Mouse (Mus musculus): Measurements from ENCODE around the gene Stx8. TPM values are rescaled to one million over a fixed set of nuclear protein-coding genes. Genes with fewer than 3 reads are reported as not detected.
A peak's percentile ranks its signal among the peaks of the same experiment; 100 is the strongest.

The Stx8 gene
- polyA plus RNA-seq, 1 experiment from 2014 or later, result 59.4 TPM

DNA sequence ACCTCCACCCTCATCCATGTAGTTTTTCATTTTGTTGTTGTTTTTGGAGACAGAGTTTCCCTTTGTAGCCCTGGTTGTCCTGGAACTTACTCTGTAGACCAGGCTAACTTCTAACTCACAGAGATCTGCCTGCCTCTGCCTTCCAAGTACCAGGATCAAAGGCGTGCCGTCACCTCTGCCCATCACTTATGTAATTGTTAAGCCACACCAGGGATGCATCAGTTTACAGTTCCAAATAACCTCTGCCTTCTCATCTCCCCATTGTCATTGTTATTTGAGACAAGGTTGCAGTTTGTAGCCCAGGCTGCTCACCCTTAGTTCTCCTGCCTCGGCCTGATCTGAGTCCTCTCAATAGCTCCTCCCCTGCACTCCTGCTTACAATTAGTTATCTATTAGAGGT, 33.8 kb upstream of the Stx8 start:
- Histone ChIP-seq H3K27ac (no peak overlapping the region), H3K36me3 (no peaks in the 10 kb centered on the region), H3K4me1 (no peaks in the 10 kb centered on the region), H3K9me3 (no peaks in the 10 kb centered on the region), H3K4me3 (no peak overlapping the region), H3K27me3 (0 out of 2 replicates have a peak, but pooled peaks cover 2% of the 10 kb centered on the region), H3K9ac (no peak overlapping the region), H3K4me2 (replicated peaks) (no peak overlapping the region)
- WGBS, result 95% methylated on average over 3 of the region's 3 CpGs
- ATAC-seq (ENCODE audit: low FRiP score, low read depth), result no peak

DNA sequence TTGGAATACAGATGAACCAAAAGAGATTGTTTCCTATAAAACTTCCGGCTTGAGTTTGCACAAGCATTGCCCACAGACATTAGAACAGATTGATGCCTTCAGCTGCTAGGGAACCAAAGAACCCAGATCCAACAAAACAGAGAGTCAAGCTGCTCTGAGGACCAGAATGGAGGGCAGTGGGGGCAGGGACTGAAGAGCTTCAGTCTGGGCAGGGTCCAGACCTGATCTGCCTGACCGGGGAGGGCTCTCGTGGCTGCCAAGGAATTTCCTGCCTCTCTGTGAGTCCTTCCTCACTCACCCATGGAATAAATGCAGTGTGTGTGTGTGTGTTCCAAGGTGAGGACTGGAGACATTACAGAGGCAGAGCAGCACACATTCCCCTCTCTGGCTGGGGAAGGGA, 17.8 kb upstream of the Stx8 start:
- Histone ChIP-seq H3K9ac (no peak overlapping the region), H3K4me2 (replicated peaks) (no peak overlapping the region), H3K9me3 (no peaks in the 10 kb centered on the region), H3K4me3 (no peak overlapping the region), H3K4me1 (peaks cover 5% of the 10 kb centered on the region), H3K36me3 (no peaks in the 10 kb centered on the region), H3K27me3 (no peaks in the 10 kb centered on the region), H3K27ac (no peak overlapping the region)
- WGBS, result 56% methylated on average over 3 of the region's 3 CpGs
- ATAC-seq (ENCODE audit: low FRiP score, low read depth), result no peak

DNA sequence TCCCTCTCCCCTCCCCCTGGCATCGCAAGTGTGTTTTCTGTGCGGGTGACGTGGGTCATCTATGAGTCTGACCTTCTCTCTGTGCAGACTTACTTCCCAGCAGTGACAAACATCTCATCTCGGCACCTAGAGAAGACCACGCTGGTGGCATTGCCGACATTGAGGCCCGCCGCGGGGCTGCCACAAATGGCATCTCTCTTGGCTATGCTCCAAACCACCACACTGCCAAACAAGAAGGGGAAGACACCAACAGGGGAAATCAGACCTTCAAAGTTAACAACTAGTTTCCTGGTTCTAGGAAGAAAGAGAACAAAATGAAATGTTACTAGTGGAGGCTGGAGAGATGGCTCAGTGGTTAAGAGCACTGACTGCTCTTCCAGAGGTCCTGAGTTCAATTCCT, 16.5 kb upstream of the Stx8 start:
- H3K4me3 ChIP-seq, result no peak overlapping the region
- H3K9me3 ChIP-seq, result no peaks in the 10 kb centered on the region
- WGBS, result 89% methylated on average over 9 of the region's 9 CpGs
- peaks cover 5% of the 10 kb centered on the region for H3K4me1 ChIP-seq
- H3K27me3 ChIP-seq, result no peaks in the 10 kb centered on the region
- H3K27ac ChIP-seq, result no peak overlapping the region
- H3K9ac ChIP-seq, result no peak overlapping the region
- no peak overlapping the region for H3K4me2 ChIP-seq (replicated peaks)
- ATAC-seq (ENCODE audit: low FRiP score, low read depth), result no peak
- H3K36me3 ChIP-seq, result no peaks in the 10 kb centered on the region

DNA sequence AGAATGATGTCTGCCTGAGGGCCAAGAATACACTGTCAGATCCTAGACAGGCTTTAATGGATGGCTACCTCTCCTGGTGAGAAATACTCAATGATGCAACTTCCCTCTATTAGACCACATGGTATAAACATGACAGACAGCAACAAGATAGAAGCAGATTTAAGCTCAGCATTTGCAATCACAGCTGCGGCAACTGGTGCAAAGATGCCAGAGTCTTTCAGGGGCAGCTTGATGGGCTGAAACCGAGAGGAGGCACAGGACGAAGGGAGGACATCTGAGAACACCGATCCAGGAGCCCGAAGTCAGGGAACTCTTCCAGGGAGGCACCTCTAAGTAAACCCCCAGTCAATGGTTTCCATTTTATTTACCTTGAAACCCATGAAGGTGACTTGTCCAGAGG, 12.4 kb upstream of the Stx8 start:
- no peak overlapping the region for H3K4me3 ChIP-seq
- H3K4me1 ChIP-seq, result peaks cover 4% of the 10 kb centered on the region
- WGBS, result 78% methylated on average over 5 of the region's 5 CpGs
- no peak overlapping the region for H3K9ac ChIP-seq
- no peak overlapping the region for H3K4me2 ChIP-seq (replicated peaks)
- H3K27ac ChIP-seq, result no peak overlapping the region
- no peaks in the 10 kb centered on the region for H3K9me3 ChIP-seq
- no peaks in the 10 kb centered on the region for H3K27me3 ChIP-seq
- no peaks in the 10 kb centered on the region for H3K36me3 ChIP-seq
- ATAC-seq (ENCODE audit: low FRiP score, low read depth), result no peak

DNA sequence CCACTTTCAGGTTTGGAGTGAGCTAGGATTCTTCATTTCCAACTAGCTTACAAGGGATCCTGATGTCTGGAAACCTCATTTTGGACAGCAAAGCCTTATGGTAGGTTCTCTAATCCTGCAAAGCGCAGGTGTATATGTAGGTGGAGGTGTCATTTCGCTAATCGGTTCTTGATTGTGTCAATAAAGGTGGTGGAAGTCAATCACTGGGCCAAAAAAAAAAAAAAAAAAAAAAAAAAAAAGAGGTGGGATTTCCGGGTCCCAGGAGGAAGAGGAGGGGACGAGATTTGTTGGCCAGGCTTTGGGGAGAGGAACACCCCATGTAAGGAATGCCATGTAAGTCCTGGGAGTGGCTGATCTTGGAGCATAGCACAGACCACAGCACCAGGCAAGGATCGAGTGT, 11.6 kb upstream of the Stx8 start:
- no peaks in the 10 kb centered on the region for H3K9me3 ChIP-seq
- no peaks in the 10 kb centered on the region for H3K27me3 ChIP-seq
- no peak overlapping the region for H3K9ac ChIP-seq
- no peaks in the 10 kb centered on the region for H3K4me1 ChIP-seq
- 81% methylated on average over 6 of the region's 6 CpGs for WGBS
- H3K4me2 ChIP-seq (replicated peaks), result no peak overlapping the region
- ATAC-seq (ENCODE audit: low FRiP score, low read depth), result no peak
- no peak overlapping the region for H3K4me3 ChIP-seq
- no peak overlapping the region for H3K27ac ChIP-seq
- H3K36me3 ChIP-seq, result no peaks in the 10 kb centered on the region

DNA sequence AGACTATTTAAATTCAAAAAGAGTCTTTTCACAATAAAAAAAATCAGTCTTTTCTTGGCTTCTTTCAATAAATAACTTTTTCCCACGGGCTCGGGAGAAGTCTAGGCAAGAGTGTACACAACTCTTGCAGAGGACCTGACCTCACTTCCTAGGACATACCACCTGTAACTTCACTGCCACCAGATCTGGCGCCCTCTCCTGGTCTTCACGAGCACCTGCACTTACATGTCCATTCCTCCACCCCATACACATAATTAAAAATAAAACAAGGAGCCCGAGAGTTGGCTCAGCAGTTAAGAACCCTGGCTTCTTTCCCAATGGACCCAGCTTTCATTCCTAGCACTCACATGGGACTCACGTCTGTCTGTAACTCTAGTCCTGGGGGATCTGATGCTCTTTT, 1.9 kb upstream of the Stx8 start:
- Histone ChIP-seq H3K4me3 (no peak overlapping the region), H3K4me1 (peaks cover 21% of the 10 kb centered on the region), H3K27me3 (no peaks in the 10 kb centered on the region), H3K4me2 (replicated peaks) (no peak overlapping the region), H3K36me3 (no peaks in the 10 kb centered on the region), H3K27ac (no peak overlapping the region), H3K9ac (no peak overlapping the region), H3K9me3 (no peaks in the 10 kb centered on the region)
- WGBS, result 72% methylated on average over 6 of the region's 6 CpGs
- no peak for ATAC-seq (ENCODE audit: low FRiP score, low read depth)

DNA sequence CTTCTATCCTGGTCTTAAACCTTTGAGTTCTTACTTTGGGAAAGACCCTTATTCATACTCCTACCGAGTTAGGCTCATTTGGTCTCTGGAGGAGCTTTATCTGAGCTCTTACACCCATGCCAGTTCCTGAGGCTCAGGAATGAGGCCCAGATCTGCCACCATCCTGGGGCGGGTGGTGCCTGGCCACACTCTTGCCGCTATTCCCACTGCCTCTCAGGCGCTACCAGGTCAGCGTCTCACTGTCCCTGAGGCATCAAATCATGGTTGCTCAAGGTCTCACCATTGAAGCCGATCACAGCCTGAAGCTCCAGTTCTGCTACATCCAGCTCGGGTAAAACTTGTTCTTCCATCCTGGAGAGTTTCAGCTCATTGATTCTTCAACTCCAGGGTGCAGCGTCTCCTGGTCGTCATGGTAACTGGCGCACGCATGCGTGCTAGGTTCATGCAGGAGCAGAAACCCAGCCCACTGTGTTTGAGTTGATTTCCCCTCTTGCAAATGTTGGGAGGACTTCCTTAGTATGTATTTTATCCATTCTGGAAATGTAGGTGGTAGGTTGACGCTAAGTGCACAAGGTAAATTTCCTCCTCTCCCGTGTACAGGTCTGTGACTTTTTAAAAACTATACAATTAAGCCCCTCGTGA, 630 bp upstream of the Stx8 start, which contains the start of gene Cfap52:
TSS of gene Cfap52 (minus strand) at position 410 of the 642 bp plus-strand sequence.
- peak within 1 kb of the TSS; percentile 88 for H3K9ac ChIP-seq
- peak within 1 kb of the TSS; percentile 22; the same call in 1 of the 2 replicates for H3K27ac ChIP-seq
- H3K36me3 ChIP-seq, result peaks cover 6% of the 10 kb centered on the region
- H3K4me2 ChIP-seq (replicated peaks), result peak within 1 kb of the TSS; percentile 90
- H3K9me3 ChIP-seq, result no peaks in the 10 kb centered on the region
- H3K27me3 ChIP-seq, result no peaks in the 10 kb centered on the region
- H3K4me3 ChIP-seq, result peak within 1 kb of the TSS; percentile 87
- no peak for ATAC-seq (ENCODE audit: low FRiP score, low read depth)
- WGBS, result 6% methylated on average over 15 of the region's 15 CpGs
- H3K4me1 ChIP-seq, result peaks cover 21% of the 10 kb centered on the region

DNA sequence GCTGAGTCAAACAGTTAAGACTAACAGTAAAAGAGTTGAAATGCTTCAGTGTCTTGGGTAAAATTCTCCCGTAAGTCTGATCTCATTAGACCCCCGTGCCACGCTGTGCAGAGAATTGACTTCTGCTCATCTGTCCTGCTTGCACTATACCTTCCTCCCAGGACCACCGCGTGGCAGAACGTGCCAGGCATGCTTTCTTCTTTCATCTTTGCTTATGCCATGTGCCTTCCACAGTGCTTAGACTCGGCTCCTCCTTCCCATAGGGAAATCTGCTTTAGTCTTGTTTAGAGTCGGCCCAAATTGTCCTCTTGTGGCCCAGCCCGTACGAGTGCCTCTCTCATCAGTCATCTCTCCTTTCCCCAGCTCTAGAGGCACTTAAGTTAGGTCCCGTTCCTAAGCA, 1.8 kb downstream of the Stx8 start:
- Histone ChIP-seq H3K36me3 (peaks cover 16% of the 10 kb centered on the region), H3K4me3 (0 out of 2 replicates have a peak overlapping the region, but pooled peaks have one; percentile 87), H3K27me3 (no peaks in the 10 kb centered on the region), H3K9ac (no peak overlapping the region), H3K9me3 (no peaks in the 10 kb centered on the region), H3K4me2 (replicated peaks) (peak overlapping the region; percentile 90; the same call in 1 of the 2 replicates), H3K4me1 (peaks cover 21% of the 10 kb centered on the region), H3K27ac (no peak overlapping the region)
- ATAC-seq (ENCODE audit: low FRiP score, low read depth), result no peak
- WGBS, result 75% methylated on average over 11 of the region's 11 CpGs

DNA sequence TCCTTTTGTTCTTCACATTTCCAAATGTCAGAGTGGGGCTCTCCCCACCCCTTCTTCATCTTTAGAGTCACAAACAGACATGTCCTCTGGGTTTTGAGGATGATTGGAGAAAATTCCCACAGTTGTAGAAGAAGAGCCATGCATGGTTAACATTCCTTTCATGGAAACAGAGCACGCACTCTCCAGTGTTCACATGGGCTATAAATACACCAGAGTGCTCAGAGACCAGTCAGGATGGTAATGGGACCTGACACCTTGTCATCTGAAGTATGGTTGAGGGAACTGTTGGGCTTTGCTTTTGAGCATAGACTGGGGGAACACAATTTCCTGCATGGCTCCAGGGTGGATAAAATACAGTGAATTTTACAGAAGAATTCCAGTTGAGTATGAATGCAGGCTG, 6.6 kb downstream of the Stx8 start:
- Histone ChIP-seq H3K4me2 (replicated peaks) (no peak overlapping the region), H3K36me3 (peaks cover 28% of the 10 kb centered on the region), H3K4me3 (no peak overlapping the region), H3K27ac (no peak overlapping the region), H3K9ac (no peak overlapping the region), H3K27me3 (no peaks in the 10 kb centered on the region), H3K4me1 (0 out of 2 replicates have a peak, but pooled peaks cover 4% of the 10 kb centered on the region), H3K9me3 (no peaks in the 10 kb centered on the region)
- ATAC-seq (ENCODE audit: low FRiP score, low read depth), result no peak
- WGBS, result 64% methylated on average over 1 of the region's 1 CpGs

DNA sequence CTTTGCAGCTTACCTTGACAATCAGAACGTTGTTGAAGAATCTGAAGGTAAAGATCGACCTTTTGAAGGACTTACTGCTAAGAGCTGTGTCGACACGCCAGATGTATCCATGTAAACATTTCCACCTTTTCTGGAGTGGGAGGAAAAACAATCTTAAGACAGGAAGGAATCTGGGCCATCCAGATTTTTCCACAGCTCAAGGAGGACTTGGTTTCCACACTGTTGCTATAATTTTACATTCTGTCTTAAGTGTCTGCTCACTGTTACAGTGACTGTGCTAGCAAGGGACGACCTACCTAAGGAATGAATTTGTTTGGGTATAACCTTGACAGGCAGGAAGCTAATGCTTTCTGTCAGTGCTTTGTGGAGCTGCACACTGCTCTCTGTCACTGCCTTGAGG, 7.2 kb downstream of the Stx8 start:
- no peaks in the 10 kb centered on the region for H3K9me3 ChIP-seq
- no peaks in the 10 kb centered on the region for H3K4me1 ChIP-seq
- H3K27ac ChIP-seq, result no peak overlapping the region
- no peak for ATAC-seq (ENCODE audit: low FRiP score, low read depth)
- WGBS, result 83% methylated on average over 5 of the region's 5 CpGs
- H3K36me3 ChIP-seq, result peaks cover 28% of the 10 kb centered on the region
- no peak overlapping the region for H3K4me2 ChIP-seq (replicated peaks)
- no peak overlapping the region for H3K9ac ChIP-seq
- H3K27me3 ChIP-seq, result no peaks in the 10 kb centered on the region
- H3K4me3 ChIP-seq, result no peak overlapping the region

DNA sequence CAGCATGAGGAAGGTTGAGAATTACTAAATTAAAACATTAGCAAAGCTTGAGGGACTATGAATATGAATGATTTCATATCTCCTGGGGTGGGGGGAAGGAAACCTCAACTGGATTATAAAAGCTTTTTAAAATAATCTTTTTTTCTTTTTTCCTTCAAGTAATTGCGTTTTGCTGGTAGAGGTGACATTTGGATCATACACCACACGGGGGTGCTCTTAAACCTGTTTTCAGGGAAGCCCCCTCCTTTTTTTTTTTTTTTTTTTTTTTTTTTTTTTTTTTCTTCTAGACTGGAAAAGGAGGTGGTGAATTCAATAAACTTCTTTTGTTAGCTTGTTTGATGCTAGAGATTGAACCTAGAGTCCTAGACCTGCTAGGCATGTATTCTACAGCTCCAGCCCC, 9.3 kb downstream of the Stx8 start:
- H3K9me3 ChIP-seq, result no peaks in the 10 kb centered on the region

DNA sequence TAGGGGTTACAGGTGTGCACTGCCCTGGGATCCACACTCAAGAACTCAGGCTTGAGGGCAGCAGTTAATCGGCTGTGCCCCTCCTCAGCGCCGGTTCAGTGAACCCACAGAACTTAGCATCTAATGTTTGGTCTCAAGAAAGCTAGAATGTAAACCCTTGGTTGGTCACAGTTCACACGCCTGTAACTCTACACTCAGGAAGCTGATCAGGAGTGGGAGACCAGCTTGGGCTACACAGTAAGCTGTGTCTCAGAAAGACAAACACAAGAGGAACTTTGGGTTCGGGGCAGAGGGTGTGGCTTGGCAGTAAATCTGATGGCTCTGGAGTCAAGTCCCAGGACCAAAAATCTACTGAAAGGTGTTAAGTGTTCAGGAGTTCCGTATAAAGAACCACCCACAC, 17.6 kb downstream of the Stx8 start:
- H3K36me3 ChIP-seq, result peaks cover 4% of the 10 kb centered on the region; the same call in 1 of the 2 replicates
- no peak overlapping the region for H3K4me3 ChIP-seq
- H3K4me2 ChIP-seq (replicated peaks), result no peak overlapping the region
- H3K9ac ChIP-seq, result no peak overlapping the region
- 83% methylated on average over 6 of the region's 6 CpGs for WGBS
- H3K27ac ChIP-seq, result no peak overlapping the region
- no peak for ATAC-seq (ENCODE audit: low FRiP score, low read depth)
- H3K9me3 ChIP-seq, result no peaks in the 10 kb centered on the region
- H3K27me3 ChIP-seq, result no peaks in the 10 kb centered on the region
- peaks cover 8% of the 10 kb centered on the region for H3K4me1 ChIP-seq

More for the DNA sequence above, 9.3 kb downstream of the Stx8 start:
- 13% methylated on average over 2 of the region's 2 CpGs for WGBS
- H3K4me1 ChIP-seq, result no peaks in the 10 kb centered on the region
- no peak overlapping the region for H3K9ac ChIP-seq
- H3K36me3 ChIP-seq, result peaks cover 23% of the 10 kb centered on the region
- H3K4me2 ChIP-seq (replicated peaks), result no peak overlapping the region
- no peak for ATAC-seq (ENCODE audit: low FRiP score, low read depth)
- no peak overlapping the region for H3K4me3 ChIP-seq
- H3K27ac ChIP-seq, result no peak overlapping the region
- no peaks in the 10 kb centered on the region for H3K27me3 ChIP-seq

DNA sequence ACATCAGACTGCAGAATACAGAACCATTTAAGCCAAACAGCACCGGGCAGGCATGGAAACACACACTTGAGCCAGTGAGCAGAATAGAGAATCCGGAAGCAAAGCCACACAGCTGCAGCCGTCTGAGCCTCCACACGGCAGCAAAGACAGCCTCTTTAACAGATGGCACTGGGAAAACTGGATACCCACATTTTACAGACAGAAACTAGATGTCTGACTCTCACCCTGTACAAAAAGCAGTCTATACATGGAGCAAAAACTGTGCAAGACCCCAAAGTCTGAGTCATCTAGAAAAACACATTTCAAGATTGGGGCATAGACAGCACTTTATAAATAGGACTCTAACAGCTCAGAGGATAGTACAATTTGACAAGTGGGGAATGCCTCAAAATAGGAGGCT, 25.2 kb downstream of the Stx8 start:
- H3K4me2 ChIP-seq (replicated peaks), result no peak overlapping the region
- H3K4me3 ChIP-seq, result no peak overlapping the region
- no peaks in the 10 kb centered on the region for H3K27me3 ChIP-seq
- H3K36me3 ChIP-seq, result peaks cover 8% of the 10 kb centered on the region; the same call in 1 of the 2 replicates
- no peak overlapping the region for H3K27ac ChIP-seq
- no peaks in the 10 kb centered on the region for H3K4me1 ChIP-seq
- WGBS, result 77% methylated on average over 4 of the region's 4 CpGs
- H3K9me3 ChIP-seq, result no peaks in the 10 kb centered on the region
- no peak overlapping the region for H3K9ac ChIP-seq
- no peak for ATAC-seq (ENCODE audit: low FRiP score, low read depth)

Measured in limb, embryonic 13.5 days (tissue).